Mouse (Mus musculus): ENCODE data around the gene Aifm3. TPM values are rescaled to one million over a fixed set of nuclear protein-coding genes. Genes with fewer than 3 reads are reported as not detected.

Gene Aifm3
- polyA plus RNA-seq, 1 experiment from 2014 or later: 7.0 TPM

DNA sequence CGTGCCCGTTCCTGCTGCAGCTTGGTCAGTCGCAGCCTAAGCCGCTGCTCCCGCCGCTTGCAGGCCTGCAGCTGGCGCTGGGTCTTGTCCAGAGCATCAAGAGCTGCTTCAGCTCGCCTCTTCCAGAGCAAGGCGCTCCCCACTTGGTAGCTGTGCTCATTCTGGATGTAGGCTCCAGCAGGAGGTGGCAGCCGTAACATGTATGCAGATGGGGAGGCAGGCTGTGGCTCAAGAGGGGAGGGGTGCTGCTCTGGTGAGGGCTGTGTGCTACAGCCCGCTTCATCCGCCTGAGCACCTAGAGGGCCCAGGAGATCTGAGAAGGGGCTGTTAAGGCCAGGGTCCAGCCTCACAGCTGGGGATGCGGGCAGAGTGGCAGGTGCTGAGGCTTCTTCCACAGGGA lies 38.9 kb downstream of the Aifm3 start:
- DNase-seq (ENCODE audit: low spot score) (no peak), ATAC-seq (no peak)
- 89% methylated on average over 13 of the region's 13 CpGs for WGBS
- no peak overlapping the region for H3K4me3 ChIP-seq (ENCODE audit: low read depth, low read length)
- H3K4me1 ChIP-seq (ENCODE audit: control insufficient read depth, insufficient read depth, low read length): peaks cover 11% of the 10 kb centered on the region
- H3K27ac ChIP-seq (ENCODE audit: low read depth, low read length): no peak overlapping the region
- no peaks in the 10 kb centered on the region for H3K27me3 ChIP-seq (replicated peaks; ENCODE audit: control insufficient read depth, insufficient read depth, low read length)
- H3K36me3 ChIP-seq (ENCODE audit: control insufficient read depth, insufficient read depth, low read length): peaks cover 55% of the 10 kb centered on the region
- no peak overlapping the region for H3K4me2 ChIP-seq (ENCODE audit: low read length)
- no peaks in the 10 kb centered on the region for H3K9me3 ChIP-seq (replicated peaks; ENCODE audit: control insufficient read depth, low read length)
- H3K9ac ChIP-seq (ENCODE audit: low read length): no peak overlapping the region

DNA sequence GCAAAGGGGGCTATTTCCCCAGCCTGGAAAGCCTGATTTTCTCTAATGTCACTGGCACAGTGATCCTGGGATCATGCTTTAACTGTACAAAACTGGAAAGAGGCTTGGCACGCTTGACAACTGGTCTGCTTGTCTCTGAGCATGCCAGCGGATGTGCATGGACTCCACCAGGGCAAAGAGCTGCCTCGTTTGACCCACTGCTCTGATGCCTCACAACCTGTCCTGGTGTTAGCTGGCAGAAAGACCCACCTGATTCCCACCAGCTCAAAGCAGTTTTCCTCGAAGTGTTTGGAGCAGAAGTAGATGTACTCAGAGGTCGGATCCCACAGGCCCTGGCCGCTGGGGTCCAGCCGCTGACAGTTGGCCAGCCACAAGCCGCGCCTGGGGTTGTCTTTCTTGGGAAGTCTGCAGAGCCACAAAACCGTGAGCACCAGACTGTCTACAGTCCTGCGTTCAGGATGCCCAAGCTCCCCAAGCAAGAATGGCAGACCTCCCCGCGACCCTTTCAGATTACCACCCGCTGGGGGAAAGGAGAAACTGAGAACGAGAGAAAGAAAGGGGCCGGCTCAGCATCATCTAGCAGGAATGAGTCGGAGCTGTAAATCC lies 40.7 kb downstream of the Aifm3 start:
- Histone ChIP-seq H3K36me3 (ENCODE audit: control insufficient read depth, insufficient read depth, low read length) (peaks cover 39% of the 10 kb centered on the region), H3K4me3 (ENCODE audit: low read depth, low read length) (peak overlapping the region; percentile 72), H3K4me2 (ENCODE audit: low read length) (peak overlapping the region; percentile 93), H3K4me1 (ENCODE audit: control insufficient read depth, insufficient read depth, low read length) (peaks cover 11% of the 10 kb centered on the region), H3K9me3 (replicated peaks; ENCODE audit: control insufficient read depth, low read length) (no peaks in the 10 kb centered on the region), H3K27ac (ENCODE audit: low read depth, low read length) (peak overlapping the region; percentile 97), H3K9ac (ENCODE audit: low read length) (peak overlapping the region; percentile 85), H3K27me3 (replicated peaks; ENCODE audit: control insufficient read depth, insufficient read depth, low read length) (no peaks in the 10 kb centered on the region)
- WGBS: 17% methylated on average over 17 of the region's 17 CpGs
- ATAC-seq (no peak), DNase-seq (ENCODE audit: low spot score) (no peak)

DNA sequence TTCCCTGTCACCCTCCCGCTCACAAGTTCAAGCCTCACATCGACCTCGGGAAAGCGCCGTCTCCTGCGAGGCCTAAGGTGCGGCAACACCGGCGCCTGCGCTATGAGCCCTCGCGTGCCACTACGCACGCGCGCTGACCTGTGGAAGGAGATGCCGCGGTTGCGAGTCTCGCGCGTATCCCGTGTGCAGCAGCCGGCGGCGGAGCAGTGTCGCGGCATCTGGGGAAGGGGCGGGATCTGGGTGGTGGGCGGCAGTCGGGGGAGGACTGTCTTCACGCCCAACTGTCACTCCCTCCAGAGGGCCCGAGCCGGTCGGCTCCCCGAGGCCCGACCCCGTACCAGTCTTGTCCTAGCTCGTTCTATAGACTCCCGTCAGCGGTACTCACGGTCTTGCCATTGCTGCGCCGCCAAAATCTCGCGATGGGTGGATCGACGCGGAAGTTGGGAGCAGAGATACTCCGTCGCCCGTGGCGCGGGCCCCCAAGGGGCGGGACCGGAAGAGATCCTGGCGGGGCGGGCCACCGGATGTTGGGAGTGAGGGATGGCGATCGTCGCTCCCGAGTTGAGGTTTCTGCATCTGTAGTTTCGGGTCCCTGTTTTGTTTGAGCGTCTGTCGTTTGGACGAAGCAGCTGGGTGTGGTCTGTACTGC lies 41.4 kb downstream of the Aifm3 start, which contains the start of gene Thap7:
Thap7 (minus strand) TSS at position 497 of the 649 bp plus-strand sequence.
- peaks cover 11% of the 10 kb centered on the region for H3K4me1 ChIP-seq (ENCODE audit: control insufficient read depth, insufficient read depth, low read length)
- WGBS: 0% methylated on average over 67 of the region's 67 CpGs
- peak within 1 kb of the TSS; percentile 72 for H3K4me3 ChIP-seq (ENCODE audit: low read depth, low read length)
- H3K36me3 ChIP-seq (ENCODE audit: control insufficient read depth, insufficient read depth, low read length): peaks cover 32% of the 10 kb centered on the region
- peak within 1 kb of the TSS; percentile 85 for H3K9ac ChIP-seq (ENCODE audit: low read length)
- H3K4me2 ChIP-seq (ENCODE audit: low read length): peak within 1 kb of the TSS; percentile 93
- peak; percentile 99 for DNase-seq (ENCODE audit: low spot score)
- peak; percentile 97 for ATAC-seq
- no peaks in the 10 kb centered on the region for H3K27me3 ChIP-seq (replicated peaks; ENCODE audit: control insufficient read depth, insufficient read depth, low read length)
- no peaks in the 10 kb centered on the region for H3K9me3 ChIP-seq (replicated peaks; ENCODE audit: control insufficient read depth, low read length)
- H3K27ac ChIP-seq (ENCODE audit: low read depth, low read length): peak within 1 kb of the TSS; percentile 97

DNA sequence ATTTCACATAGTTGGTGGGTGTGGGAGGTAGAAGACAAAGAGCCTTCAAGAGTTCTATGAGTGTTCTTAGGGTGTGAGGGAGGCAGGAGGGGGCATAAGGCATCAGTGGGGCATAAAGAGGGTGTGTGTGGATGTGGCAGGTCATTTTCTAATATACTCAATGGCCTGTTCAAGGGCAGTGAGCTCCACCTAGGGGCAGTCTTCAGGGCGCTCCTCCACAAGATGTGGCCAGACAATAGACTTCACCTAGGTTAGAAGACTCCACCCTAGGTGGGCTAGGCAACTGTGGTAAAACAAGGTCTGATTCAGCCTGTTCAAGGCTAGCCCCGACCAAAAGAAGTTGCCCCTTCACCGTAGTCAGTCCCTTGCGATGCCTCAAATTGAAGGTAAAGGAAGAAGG lies 42.9 kb downstream of the Aifm3 start:
- H3K4me2 ChIP-seq (ENCODE audit: low read length): peak overlapping the region; percentile 93; the same call in 1 of the 2 replicates
- DNase-seq (ENCODE audit: low spot score) (no peak), ATAC-seq (no peak)
- peaks cover 11% of the 10 kb centered on the region for H3K4me1 ChIP-seq (ENCODE audit: control insufficient read depth, insufficient read depth, low read length)
- WGBS: 52% methylated on average over 4 of the region's 4 CpGs
- no peaks in the 10 kb centered on the region for H3K9me3 ChIP-seq (replicated peaks; ENCODE audit: control insufficient read depth, low read length)
- no peaks in the 10 kb centered on the region for H3K27me3 ChIP-seq (replicated peaks; ENCODE audit: control insufficient read depth, insufficient read depth, low read length)
- no peak overlapping the region for H3K4me3 ChIP-seq (ENCODE audit: low read depth, low read length)
- H3K27ac ChIP-seq (ENCODE audit: low read depth, low read length): no peak overlapping the region
- H3K9ac ChIP-seq (ENCODE audit: low read length): no peak overlapping the region
- H3K36me3 ChIP-seq (ENCODE audit: control insufficient read depth, insufficient read depth, low read length): peaks cover 17% of the 10 kb centered on the region

DNA sequence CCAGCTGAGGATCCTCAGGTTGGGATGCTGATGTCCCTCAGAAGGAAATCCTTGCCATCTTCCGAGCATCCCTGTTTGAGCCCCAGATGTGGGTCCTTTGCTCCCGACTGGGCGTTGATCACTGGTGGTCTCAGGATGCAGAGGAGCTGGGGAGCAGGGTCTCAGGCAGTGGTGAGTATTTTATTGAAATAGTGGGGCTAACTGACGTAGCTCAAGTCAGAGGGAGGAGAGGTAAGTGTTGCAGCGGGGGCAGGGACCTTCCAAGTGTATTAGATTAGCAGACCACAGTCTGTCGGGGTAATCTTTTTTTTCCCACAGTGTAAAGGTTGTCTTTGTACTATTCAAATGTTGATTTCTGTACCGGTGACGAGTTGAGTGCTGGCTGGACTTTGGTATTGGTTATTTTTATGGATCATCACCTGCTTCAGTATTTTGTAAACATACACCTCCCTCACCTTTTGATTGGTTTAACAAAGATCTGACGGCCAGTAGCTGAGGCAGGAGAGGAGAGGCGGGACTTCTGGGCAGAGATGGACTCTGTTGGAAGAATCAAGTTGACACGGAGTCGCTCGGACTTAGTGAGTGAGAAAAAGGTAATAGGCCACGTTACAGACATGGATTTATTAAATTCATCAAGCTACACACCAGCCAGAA lies 43.4 kb downstream of the Aifm3 start:
- Histone ChIP-seq H3K9me3 (replicated peaks; ENCODE audit: control insufficient read depth, low read length) (no peaks in the 10 kb centered on the region), H3K27me3 (replicated peaks; ENCODE audit: control insufficient read depth, insufficient read depth, low read length) (no peaks in the 10 kb centered on the region), H3K4me2 (ENCODE audit: low read length) (no peak overlapping the region), H3K9ac (ENCODE audit: low read length) (no peak overlapping the region), H3K36me3 (ENCODE audit: control insufficient read depth, insufficient read depth, low read length) (peaks cover 12% of the 10 kb centered on the region), H3K4me3 (ENCODE audit: low read depth, low read length) (no peak overlapping the region), H3K4me1 (ENCODE audit: control insufficient read depth, insufficient read depth, low read length) (peaks cover 11% of the 10 kb centered on the region), H3K27ac (ENCODE audit: low read depth, low read length) (no peak overlapping the region)
- WGBS: 73% methylated on average over 14 of the region's 14 CpGs
- ATAC-seq (no peak), DNase-seq (ENCODE audit: low spot score) (no peak)

DNA sequence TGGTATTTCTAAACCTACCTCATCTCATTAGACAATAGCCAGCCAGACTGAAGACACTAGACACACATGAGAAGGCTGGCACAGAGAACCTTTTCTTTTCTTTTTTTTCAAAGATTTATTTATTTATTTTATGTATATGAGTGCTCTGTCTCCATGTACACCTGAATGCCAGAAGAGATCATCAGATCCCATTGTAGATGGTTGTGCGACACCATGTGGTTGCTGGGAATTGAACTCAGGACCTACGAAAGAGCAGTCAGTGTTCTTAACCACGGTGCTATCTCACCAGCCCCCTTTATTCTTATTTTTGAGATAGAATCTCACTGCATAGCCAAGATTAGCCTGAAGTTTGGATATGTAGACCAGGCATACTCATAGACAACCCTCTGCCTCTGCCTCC lies 47.2 kb downstream of the Aifm3 start:
- Histone ChIP-seq H3K9me3 (replicated peaks; ENCODE audit: control insufficient read depth, low read length) (no peaks in the 10 kb centered on the region), H3K4me2 (ENCODE audit: low read length) (no peak overlapping the region), H3K9ac (ENCODE audit: low read length) (no peak overlapping the region), H3K4me3 (ENCODE audit: low read depth, low read length) (no peak overlapping the region), H3K27me3 (replicated peaks; ENCODE audit: control insufficient read depth, insufficient read depth, low read length) (no peaks in the 10 kb centered on the region), H3K27ac (ENCODE audit: low read depth, low read length) (no peak overlapping the region), H3K36me3 (ENCODE audit: control insufficient read depth, insufficient read depth, low read length) (no peaks in the 10 kb centered on the region), H3K4me1 (ENCODE audit: control insufficient read depth, insufficient read depth, low read length) (peaks cover 4% of the 10 kb centered on the region)
- WGBS: 94% methylated on average over 3 of the region's 3 CpGs
- ATAC-seq (no peak), DNase-seq (ENCODE audit: low spot score) (no peak)

DNA sequence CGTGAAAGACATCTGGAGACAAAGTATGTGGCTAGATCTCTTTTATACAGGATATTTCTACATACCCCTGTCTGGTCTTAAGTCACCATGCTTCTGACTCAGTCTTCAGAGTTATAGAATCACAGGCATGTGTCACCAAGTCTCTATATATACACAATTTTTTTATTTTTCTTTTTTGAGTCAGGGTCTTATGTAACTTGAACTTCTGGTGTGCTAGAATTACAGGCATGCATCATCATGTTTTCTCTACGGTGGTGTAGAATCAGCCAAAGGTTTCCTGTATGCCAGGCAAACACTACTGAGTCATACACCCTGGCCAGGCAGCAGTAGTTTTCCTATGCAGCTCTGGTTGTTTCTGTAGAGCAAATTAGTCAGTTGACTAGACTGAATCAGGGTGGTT lies 53.2 kb downstream of the Aifm3 start:
- no peak overlapping the region for H3K4me3 ChIP-seq (ENCODE audit: low read depth, low read length)
- H3K27ac ChIP-seq (ENCODE audit: low read depth, low read length): no peak overlapping the region
- no peak overlapping the region for H3K4me2 ChIP-seq (ENCODE audit: low read length)
- H3K4me1 ChIP-seq (ENCODE audit: control insufficient read depth, insufficient read depth, low read length): no peaks in the 10 kb centered on the region
- no peaks in the 10 kb centered on the region for H3K36me3 ChIP-seq (ENCODE audit: control insufficient read depth, insufficient read depth, low read length)
- ATAC-seq: no peak
- no peak overlapping the region for H3K9ac ChIP-seq (ENCODE audit: low read length)
- no peaks in the 10 kb centered on the region for H3K27me3 ChIP-seq (replicated peaks; ENCODE audit: control insufficient read depth, insufficient read depth, low read length)
- no peaks in the 10 kb centered on the region for H3K9me3 ChIP-seq (replicated peaks; ENCODE audit: control insufficient read depth, low read length)
- 83% methylated on average over 2 of the region's 2 CpGs for WGBS
- DNase-seq (ENCODE audit: low spot score): no peak

DNA sequence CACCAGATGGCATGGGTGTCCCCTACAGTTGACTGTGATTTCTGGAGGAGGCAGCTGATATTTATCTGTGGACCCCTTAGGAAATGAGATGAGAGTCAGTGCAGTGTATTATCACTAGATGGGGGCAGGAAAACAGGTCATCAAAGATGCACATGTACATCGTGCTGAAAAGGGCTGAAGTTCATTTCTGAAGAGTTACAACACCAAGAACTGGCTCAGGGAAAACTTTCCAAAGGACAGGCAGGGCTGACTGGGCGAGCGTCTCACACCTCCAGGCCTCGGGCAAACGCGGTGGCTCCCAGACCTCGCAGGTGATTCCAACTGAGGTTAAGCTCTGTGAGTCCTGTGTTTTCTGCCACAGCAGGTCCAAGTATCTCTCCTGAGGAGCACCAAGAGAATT lies 63.4 kb downstream of the Aifm3 start:
- H3K9me3 ChIP-seq (replicated peaks; ENCODE audit: control insufficient read depth, low read length): no peaks in the 10 kb centered on the region
- no peak overlapping the region for H3K4me3 ChIP-seq (ENCODE audit: low read depth, low read length)
- no peak overlapping the region for H3K27ac ChIP-seq (ENCODE audit: low read depth, low read length)
- H3K27me3 ChIP-seq (replicated peaks; ENCODE audit: control insufficient read depth, insufficient read depth, low read length): no peaks in the 10 kb centered on the region
- 85% methylated on average over 7 of the region's 7 CpGs for WGBS
- no peaks in the 10 kb centered on the region for H3K36me3 ChIP-seq (ENCODE audit: control insufficient read depth, insufficient read depth, low read length)
- no peak overlapping the region for H3K4me2 ChIP-seq (ENCODE audit: low read length)
- no peak for ATAC-seq
- no peak for DNase-seq (ENCODE audit: low spot score)
- no peak overlapping the region for H3K9ac ChIP-seq (ENCODE audit: low read length)
- peaks cover 5% of the 10 kb centered on the region; the same call in 1 of the 2 replicates for H3K4me1 ChIP-seq (ENCODE audit: control insufficient read depth, insufficient read depth, low read length)
